Mouse (Mus musculus): ENCODE data around the gene D5Ertd579e. TPM values are rescaled to one million over a fixed set of nuclear protein-coding genes. Genes with fewer than 3 reads are reported as not detected.

Gene D5Ertd579e
- total RNA-seq, 2 experiments from 2014 or later = 90.2 to 105 TPM

DNA sequence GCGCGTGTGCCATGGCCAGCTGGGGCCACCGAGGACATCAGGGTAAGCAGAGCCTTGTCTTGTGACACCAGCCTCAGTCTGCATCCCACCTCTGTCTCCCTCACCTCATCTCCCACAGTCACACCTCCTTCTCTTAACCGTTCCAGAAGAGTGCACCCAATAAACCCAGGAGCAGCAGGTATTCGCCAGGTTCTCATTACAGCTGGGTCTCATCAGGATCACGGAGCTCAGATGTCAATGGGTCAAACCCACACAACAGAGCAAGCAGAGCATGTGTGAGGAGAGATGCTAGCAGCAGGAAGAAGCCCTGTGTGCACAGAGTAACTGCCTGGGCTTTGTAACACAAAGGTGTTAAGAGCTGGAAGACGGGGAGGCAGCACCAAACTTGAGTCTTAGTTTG, 115.9 kb downstream of the D5Ertd579e start:
- intact Hi-C loops (cut with DNase I) = loop anchor here (5.0 to 10.0 kb wide), 3 partner anchors 98 to 165 kb away; partner anchors contain the start of genes Bloc1s4, Ccdc96, Grpel1 and Tada2b

DNA sequence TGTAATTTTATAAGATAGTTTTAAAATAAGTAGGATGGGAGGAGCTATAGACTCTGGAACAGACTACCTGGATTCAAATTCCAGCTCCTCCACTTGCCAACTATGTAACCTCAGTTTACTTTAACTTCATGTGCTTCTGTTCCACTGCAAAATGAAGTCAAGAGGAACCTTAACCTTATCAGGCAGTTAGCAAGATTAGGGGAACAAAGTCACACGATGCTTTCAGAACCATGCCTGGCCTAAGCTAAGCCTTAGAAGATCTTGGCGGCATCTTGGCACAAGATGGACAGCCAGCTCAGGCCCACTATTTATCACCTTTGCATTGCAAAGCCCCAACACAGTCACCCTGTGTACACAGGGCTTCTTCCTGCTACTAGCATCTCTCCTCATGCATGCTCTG, 116.8 kb downstream of the D5Ertd579e start:
- intact Hi-C loops (cut with DNase I) = no loop called here
- no peak for DNase-seq (ENCODE audit: low spot score in 2 of 2)

More for the DNA sequence above, 115.9 kb downstream of the D5Ertd579e start:
- no peak for DNase-seq (ENCODE audit: low spot score in 2 of 2)

DNA sequence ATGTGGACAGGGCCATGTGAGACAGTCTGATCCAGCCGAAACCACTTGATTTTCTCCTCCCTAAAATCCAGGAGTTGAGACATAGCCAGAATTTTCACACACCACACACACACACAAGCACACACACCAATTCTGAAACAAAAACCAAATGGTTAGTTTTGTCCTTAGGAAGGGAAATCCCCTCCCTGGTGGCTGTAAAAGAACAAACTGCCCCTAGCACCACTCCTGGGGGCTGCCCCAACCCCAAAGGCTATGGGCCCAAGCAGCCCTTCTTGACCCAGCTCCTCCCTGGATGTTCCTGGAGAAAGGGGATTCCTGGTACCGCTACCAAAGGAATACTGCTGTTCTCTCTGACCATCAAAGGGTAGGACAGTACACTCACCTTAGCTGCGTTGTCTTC, 119.4 kb downstream of the D5Ertd579e start:
- intact Hi-C loops (cut with DNase I) = loop anchor here (2.0 kb wide), 1 partner anchor 36 kb away; no protein-coding TSS in a partner anchor
- DNase-seq (ENCODE audit: low spot score in 2 of 2) = no peak

DNA sequence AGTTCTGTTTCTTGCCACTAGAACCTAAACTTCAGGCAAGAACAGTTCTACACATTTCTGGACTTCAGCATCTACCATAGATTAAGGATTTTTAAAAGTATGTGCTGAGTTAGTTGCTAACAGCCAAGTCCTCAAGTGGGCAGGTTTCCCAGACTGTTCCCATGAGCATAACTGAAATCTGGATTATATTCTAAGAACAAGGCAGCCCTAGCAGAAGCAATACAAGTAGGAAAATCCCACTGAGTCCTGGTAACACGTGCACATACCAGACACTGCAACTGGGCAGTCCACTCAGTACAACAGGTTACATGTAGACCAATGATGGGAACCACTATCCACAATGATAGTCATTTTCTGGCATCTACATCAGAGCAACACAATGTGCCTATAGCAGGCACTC, 120.1 kb downstream of the D5Ertd579e start:
- intact Hi-C loops (cut with DNase I) = loop anchor here (2.0 kb wide), 1 partner anchor 35 kb away; no protein-coding TSS in a partner anchor
- no peak for DNase-seq (ENCODE audit: low spot score in 2 of 2)

DNA sequence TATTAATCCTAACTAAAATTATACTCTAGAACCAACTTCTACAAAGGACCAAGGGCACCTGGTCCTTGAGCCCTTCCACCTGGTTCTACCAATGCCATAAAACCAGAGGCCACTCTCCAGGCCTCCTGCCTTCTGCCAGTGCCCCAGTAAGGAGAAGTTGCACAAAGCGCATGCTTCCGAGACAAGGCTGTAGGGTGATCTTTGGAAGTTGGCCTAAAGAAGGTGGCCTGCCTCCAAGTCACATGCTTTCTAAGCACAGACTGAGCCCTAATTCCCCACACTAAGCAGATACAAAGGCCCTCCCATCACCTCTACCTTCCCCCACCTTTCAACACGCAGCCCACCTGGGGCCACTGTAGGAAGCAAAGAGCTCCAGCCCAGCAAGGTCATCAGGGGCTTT, 120.6 kb downstream of the D5Ertd579e start:
- DNase-seq (ENCODE audit: low spot score in 2 of 2) = no peak
- intact Hi-C loops (cut with DNase I) = no loop called here

DNA sequence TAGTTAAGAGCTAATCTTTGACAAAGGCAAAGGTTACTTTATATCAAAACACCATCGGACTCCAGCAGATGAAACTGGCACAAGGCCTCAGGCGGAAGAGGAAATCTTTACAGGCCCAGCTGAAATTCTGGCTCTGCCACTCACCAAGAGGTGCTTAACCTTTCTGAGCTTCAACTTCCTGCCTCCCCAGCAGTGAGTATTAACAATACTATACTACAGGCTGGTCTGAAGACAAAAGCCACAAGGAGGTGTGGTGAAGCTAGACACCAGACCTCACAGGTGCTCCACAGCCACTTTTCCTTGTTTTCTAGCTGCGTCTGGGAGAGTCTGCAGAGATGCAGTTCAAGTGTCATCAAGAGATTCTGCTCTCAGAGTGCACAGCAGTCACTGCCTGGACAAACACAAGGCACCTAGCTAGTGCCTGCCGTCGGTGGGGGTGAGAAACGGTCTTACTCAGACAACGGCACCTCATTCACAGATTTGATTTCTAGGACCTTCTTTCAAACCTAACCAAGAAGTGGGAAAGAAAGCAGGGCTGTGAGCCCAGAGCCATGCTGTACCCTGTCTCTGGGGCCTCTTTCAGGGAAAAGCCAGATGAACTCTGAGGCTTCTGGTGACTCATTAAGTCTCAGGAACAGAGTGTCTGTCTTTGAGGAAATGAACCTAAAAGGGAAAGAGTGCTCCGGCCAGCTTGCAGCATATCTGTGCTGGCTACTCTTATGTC, 121.5 kb downstream of the D5Ertd579e start:
- DNase-seq (ENCODE audit: low spot score in 2 of 2) = no peak
- intact Hi-C loops (cut with DNase I) = no loop called here

DNA sequence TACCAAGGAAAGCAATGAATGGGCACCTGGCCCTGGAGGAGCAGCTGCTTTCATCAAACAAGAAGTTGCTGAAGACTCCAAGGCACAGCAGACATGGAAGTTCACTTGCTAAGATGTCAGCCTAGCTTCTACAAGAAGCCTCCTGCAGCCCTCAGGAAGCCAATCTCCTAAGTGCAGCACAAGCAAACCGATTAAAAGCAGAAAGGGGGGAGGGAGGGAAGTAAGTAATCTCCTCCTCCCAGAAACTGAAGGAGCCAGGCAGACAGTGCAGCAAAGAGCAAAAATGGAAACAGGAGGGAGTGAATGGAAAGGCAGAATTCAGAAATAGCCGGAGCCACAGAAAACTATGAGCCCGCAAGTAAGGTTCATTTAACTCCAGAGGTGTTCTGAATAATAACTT, 122.5 kb downstream of the D5Ertd579e start:
- no peak for DNase-seq (ENCODE audit: low spot score in 2 of 2)
- intact Hi-C loops (cut with DNase I) = no loop called here

DNA sequence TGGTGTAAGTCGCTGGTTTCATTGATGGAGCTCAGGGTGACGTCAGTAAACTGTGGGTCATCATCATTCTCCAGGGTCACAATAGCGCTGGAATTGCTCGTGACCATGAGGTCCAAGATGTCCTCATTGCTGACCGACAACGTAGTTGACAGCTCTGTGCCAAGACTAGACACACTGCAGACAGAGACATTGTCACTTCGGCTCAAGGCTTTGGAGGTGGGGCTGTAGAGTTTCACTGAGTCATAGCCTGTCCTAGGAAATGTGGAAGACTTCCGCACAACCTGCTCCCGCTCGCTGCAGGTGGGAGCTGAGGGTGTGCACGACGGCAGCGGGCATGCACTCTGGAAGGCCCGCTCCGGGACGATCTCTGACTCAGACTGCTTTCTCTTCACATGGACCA, 124.5 kb downstream of the D5Ertd579e start:
- no peak for DNase-seq (ENCODE audit: low spot score in 2 of 2)
- intact Hi-C loops (cut with DNase I) = no loop called here

DNA sequence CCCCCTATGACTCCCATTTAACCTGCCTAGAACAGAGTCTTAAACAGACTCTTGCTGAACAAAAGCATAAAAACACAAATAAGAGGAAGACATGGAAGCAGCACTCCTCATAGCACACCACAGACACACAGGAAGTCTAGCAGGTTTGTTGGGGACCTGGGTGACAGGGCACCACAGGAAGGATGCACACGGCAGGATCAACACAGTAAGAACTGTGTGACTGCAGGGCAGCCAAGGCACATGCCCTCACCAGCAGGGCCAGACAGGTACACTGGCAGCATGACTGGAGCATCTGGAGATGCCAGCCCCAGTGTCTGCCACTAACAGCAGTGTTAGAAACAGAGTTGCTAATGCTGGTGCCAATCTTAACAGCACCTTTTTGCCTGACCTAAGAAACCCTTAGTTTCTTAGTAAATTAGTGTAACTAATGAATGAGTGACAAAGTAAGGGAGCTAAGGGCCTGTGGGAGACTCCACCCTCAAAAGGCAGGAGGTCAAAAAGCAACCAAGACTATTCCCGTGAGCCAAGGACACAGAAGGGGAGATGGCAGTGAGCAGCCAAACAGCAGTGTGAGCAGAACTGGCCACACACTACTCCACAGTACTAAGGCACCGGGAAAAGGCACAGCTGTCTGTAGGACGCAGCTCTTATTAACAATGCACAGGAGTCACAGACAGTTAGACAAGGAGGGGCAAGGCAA, 125.1 kb downstream of the D5Ertd579e start:
- intact Hi-C loops (cut with DNase I) = no loop called here
- DNase-seq (ENCODE audit: low spot score in 2 of 2) = no peak

DNA sequence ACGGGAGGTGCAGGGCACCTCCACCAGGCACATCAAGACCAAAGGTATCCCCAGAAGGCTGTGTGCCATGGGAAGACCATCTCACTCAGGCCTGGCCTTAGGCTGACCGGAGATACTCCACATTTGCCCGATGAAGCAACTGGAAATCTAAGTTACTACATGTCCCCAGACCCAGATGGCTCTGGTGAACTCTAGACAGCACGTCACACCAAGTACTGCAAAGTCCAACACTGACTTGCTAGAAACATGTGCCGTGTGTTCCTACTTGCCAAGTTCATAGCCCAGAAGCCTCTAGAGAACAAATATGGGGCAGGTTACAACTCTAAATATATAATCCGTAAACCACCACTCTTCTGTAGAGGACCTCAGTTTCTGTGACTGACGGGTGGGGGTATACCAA, 125.7 kb downstream of the D5Ertd579e start:
- intact Hi-C loops (cut with DNase I) = no loop called here
- DNase-seq (ENCODE audit: low spot score in 2 of 2) = no peak

DNA sequence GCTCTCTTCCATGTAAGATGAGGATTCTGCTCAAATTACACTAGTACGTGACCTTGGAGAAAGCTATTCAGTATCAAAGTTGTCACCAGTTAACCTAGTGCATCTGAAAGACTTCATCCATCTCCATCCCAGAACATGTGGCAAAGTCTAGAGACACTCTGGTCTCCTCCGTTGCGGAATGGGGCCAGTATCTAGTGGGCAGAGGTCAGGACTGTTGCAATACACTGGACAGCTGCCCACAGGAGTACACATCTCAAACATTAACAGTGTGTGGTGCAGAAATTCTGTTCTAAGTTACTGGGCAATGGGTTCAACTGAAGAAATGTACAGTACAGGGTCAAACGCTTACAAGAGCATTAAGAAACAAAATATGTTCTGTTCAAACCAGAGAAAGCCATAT, 127.7 kb downstream of the D5Ertd579e start:
- intact Hi-C loops (cut with DNase I) = no loop called here
- no peak for DNase-seq (ENCODE audit: low spot score in 2 of 2)

DNA sequence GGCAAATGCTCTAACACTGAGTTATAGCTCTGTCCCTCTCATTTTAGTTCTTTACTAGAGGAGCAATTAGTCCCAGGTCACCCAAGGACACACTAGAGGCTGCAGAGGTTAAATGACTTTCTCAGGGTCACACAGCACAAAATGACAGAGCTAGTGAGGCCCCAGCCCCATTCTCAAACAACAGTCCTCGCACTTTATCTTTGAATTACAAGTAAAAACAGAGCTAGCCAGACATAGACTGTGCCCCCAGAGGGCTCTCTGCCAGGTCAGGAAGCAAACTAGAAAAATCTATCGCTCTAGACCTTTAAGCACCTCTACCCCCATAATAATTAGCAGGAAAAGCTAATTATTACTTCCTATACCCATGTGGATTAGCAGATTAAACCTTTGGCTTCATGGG, 128.2 kb downstream of the D5Ertd579e start:
- intact Hi-C loops (cut with DNase I) = no loop called here
- no peak for DNase-seq (ENCODE audit: low spot score in 2 of 2)

DNA sequence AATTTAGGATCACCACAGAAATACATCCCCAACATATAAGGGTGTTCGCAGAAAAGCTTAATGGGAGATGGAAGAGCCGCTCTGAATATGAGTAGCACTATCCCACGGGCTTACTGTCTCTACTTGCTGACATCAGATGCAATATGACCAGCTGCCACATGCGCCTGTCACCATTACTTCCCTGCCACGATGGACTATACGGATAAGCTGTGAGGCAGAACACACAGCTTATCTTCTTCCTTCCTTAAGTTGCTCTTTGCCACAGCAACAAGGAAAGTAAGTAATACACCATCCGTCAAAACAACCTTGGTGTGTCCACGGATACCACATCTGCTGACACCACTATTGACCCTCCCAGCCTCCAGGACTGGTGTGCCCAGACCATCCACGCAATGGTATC, 131.3 kb downstream of the D5Ertd579e start:
- intact Hi-C loops (cut with DNase I) = no loop called here
- no peak for DNase-seq (ENCODE audit: low spot score in 2 of 2)

DNA sequence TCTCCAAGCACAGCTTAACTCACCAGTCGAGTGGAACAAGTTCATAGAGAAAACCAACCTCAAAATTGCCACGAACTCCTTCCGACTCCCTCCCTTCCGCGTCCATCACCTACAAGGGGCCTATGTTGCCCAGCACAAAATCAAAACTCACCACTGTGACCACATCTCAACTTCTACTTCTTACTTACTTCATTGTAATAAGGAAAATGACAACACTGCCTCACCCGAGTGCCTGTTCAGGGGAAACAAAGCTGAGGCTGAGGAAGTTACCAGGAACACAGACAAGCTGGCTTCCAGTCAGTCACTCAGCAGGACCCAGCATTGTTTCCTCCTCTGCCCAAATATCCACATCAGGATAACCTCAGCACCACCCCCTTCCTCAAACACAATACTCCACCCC, 132.1 kb downstream of the D5Ertd579e start:
- DNase-seq (ENCODE audit: low spot score in 2 of 2) = no peak
- intact Hi-C loops (cut with DNase I) = no loop called here

DNA sequence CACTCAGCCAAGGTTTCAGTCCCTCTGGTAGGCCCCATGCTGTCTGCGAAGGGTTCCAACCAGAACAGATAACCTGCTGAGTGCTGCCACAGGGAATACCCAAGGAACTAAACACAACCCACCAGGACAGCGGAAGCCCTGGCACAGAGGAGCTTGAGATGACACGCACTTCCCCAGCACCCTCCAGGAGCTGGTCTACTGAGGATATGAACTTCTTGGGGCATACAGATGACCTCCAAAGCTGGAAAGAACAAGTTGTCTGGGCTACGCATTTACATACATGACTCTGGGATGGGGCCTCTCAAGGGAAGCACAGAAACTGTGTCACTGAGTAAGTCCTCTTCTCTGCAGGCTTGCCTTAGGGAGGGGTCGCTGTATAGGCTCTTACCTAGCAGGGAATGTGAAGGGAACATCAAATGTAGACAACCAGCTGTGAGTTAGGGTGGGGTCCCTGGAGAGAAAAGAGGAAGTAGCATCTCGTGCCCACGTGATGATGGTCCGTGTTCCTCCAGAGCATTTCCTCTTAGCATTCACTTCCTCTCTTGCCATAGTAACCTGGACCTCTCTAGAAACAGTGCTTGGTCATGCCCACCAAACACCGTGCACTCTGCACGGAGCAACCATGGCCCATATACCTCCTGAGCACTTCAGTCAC, 132.9 kb downstream of the D5Ertd579e start:
- intact Hi-C loops (cut with DNase I) = no loop called here
- no peak for DNase-seq (ENCODE audit: low spot score in 2 of 2)

DNA sequence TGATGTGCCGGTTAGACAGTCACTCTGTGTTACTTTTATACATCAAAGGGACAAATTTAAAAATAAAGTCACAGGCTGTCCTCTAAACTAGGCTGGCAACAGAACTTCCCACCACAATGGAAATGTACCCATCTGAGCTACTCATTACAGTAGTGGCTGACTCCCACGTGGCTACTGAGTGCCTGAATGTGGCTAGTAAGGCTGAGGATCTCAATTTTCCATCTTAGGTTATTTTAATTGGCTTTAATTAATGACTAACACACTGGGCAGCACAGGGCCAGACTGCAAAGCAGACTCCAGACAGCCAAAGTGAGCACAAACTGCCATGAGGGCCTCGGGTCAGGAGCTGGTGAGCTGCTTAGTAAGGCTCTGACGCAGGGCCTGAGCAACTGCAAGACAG, 134.3 kb downstream of the D5Ertd579e start:
- intact Hi-C loops (cut with DNase I) = no loop called here
- peak in 1 of 2 experiments; percentile 36 for DNase-seq (ENCODE audit: low spot score in 2 of 2)

DNA sequence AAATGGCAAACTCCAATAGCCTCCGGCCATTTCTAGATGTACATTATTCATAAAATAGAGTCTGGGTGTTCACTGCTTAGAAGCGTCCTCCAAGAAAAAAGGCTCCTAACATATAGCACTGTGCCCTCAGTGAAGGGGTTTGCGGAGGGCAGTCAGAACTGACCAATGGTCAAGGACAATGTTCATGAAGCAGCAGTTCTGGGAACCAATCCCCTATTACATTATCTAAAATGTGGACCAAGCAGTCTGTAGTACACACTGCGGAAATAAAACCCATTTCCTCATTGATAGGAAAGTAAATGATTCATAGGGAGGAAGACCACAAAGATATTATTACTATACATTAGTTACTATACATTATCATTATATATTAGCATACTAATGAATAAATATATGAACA, 135.3 kb downstream of the D5Ertd579e start:
- intact Hi-C loops (cut with DNase I) = no loop called here
- no peak for DNase-seq (ENCODE audit: low spot score in 2 of 2)

DNA sequence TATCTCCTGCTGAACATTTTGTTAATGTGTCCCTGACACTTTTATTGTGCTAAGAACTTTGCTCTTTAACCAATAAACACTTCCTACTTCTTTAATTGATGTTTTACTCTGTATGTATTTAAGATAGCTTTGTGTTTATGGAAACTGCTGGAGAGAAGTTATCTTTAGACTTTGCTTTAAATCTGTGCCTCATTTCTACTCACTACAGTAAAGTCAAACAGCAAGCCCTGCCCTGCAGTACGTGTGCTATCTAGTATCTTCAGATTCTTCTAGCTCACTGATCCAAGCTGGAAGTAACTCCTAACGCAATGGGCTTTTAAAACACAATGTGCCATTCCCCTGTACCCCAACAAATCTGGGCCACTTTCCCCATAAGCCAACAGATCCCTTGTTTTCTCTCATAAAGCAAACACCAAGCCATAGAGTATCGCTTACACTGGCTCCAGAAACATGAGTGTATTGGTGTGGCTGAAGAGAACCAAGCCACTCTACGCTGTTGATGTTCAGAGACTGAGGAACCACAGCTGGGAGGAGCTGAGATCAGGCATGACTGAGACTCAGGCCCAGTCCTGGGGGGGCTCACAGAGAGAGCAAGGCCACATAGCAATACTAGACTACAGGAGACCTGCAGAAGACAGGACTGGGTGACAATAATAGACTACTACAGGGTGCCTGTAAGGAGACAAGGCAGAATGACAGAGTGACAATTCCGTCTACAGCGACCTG, 136.2 kb downstream of the D5Ertd579e start:
- no peak for DNase-seq (ENCODE audit: low spot score in 2 of 2)
- intact Hi-C loops (cut with DNase I) = no loop called here

DNA sequence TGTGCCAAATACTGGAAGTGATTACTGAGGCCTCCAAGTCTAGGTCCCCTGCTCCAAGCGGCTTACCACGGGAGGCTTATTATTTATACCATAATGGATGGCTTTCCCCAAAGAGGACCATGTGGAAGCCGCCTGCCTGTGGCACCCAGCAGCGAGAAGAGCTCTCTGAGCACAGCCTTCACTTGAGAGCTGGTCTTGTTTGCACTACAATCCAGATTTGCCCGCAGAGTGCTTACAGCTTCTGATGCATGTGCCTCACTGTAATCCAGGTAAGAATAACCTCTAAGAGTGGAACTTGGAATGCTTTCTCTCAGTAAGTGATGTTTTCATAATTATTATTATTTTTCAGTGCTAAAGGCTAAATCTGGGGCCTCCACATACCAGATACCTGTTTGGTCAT, 136.7 kb downstream of the D5Ertd579e start:
- intact Hi-C loops (cut with DNase I) = no loop called here
- no peak for DNase-seq (ENCODE audit: low spot score in 2 of 2)

DNA sequence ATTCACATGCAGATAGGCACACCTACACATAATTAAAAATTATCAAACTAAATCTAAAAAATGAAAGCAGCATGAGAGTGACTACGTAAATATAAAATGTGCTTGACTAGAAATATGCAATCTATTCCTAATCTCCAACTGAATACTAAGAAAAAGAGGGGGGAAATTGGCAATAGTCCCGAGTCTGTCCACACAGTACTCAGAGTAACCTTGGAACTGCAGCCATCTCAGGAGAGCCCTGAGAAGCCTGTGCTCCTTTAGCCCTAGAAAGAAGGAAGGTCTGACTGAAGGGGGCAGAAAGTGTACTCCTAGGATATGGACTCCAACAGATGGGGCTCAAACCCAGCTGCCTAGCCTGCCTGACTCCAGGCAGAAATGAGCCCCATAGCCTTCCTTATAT, 137.3 kb downstream of the D5Ertd579e start:
- DNase-seq (ENCODE audit: low spot score in 2 of 2) = no peak
- intact Hi-C loops (cut with DNase I) = no loop called here
